Mouse (Mus musculus) liver, adult 2 months (tissue): ENCODE results near the gene Gm7073. TPM values are rescaled to one million over a fixed set of nuclear protein-coding genes. Genes with fewer than 3 reads are reported as not detected.

Experiments used
- DNase-seq: peaks from one replicate; pipeline ENCODE4 v3.0.0-alpha.2; 2011; ENCODE audit warnings: low read depth, low spot score; ENCODE audit errors: extremely low read depth
- H3K27ac ChIP-seq: fragments of 200-500 bp; replicated peaks from 2 replicates; pipeline ENCODE4 v1.5.1; 2012; ENCODE audit warnings: low read depth, mild to moderate bottlenecking, control low read depth, inconsistent platforms, low read length; ENCODE audit not compliant: insufficient read depth
- H3K27me3 ChIP-seq: fragments of 200-500 bp; 2 replicates; pipeline ENCODE4 v1.6.1; 2012; ENCODE audit warnings: mild to moderate bottlenecking, moderate library complexity, low read length, inconsistent platforms; ENCODE audit not compliant: control insufficient read depth, insufficient read depth
- H3K36me3 ChIP-seq: fragments of 200-500 bp; 2 replicates; pipeline ENCODE4 v1.6.1; 2012; ENCODE audit warnings: low read length, inconsistent platforms; ENCODE audit not compliant: control insufficient read depth, insufficient read depth
- H3K4me1 ChIP-seq: fragments of 200-500 bp; 2 replicates; pipeline ENCODE4 v1.6.1; 2011; ENCODE audit warnings: low read length; ENCODE audit not compliant: control insufficient read depth, insufficient read depth
- H3K4me3 ChIP-seq: fragments of 200-500 bp; 2 replicates; pipeline ENCODE4 v1.5.1; 2011; ENCODE audit warnings: low read depth, mild to moderate bottlenecking, control low read depth, low read length, moderate library complexity; ENCODE audit not compliant: insufficient read depth
- H3K79me2 ChIP-seq: fragments of 200-500 bp; 2 replicates; pipeline ENCODE4 v1.6.1; 2012; ENCODE audit warnings: inconsistent platforms, mild to moderate bottlenecking, low read length, moderate library complexity; ENCODE audit not compliant: control insufficient read depth, insufficient read depth
- H3K9ac ChIP-seq: fragments of 200-500 bp; 2 replicates; pipeline ENCODE4 v1.6.1; 2012; ENCODE audit warnings: low read depth, mild to moderate bottlenecking, control low read depth, inconsistent platforms, low read length
- CTCF ChIP-seq: fragments of 200-500 bp; IDR thresholded peaks from 2 replicates; pipeline ENCODE4 v1.5.1; 2011; ENCODE audit warnings: low read depth, low read length, control low read depth
- POLR2A ChIP-seq: fragments of 200-500 bp; IDR thresholded peaks from 2 replicates; pipeline ENCODE4 v1.6.1; 2011; ENCODE audit warnings: low read length, control low read depth; ENCODE audit not compliant: insufficient read depth; ENCODE audit errors: extremely low read depth
- WGBS: fragments of 180-500 bp; shearing (Covaris S2); methylation state at CpG from one replicate; pipeline ENCODE4 v1.1.7; 2018; 5-methylcytosine and 5-hydroxymethylcytosine counted together
- polyA plus RNA-seq: library from polyadenylated mRNA; depleted of rRNA; stranded (reverse); fragments of >200 nt; gene quantifications from 2 replicates; pipeline ENCODE4 v1.2.3, GENCODE M21; 2012; rRNA removed
- total RNA-seq: library from RNA; depleted of rRNA; stranded (reverse); fragments of >200 nt; gene quantifications from 2 replicates; pipeline ENCODE4 v1.2.3, GENCODE M21; 2014; rRNA removed

Gene Gm7073
- total RNA-seq: not detected in 2 replicates
- not detected in 2 replicates for polyA plus RNA-seq

DNA sequence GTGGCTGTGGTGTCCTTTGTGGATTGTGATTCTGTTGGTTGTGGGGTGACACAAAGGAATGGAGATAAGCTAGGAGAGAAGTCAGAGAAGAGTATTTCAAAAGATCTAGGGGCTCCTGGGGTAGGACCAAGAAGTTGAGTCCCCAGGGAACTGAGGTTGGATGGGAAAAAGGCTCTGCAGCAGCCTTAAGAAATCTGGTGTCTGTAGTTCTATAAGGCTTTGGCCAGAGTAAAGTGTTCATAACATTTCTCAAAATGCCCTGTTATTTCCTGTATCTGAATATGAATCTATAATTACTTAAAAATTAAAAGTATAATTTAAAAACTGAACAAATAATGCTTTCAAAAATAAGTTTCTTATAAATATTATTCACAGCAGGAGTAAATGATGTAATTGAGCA is at the start of gene Gm7073:
Gm7073 (minus strand) TSS at position 101 of the 400 bp plus-strand sequence.
- Histone ChIP-seq H3K79me2 (no peaks in the 10 kb centered on the region), H3K9ac (no peak within 1 kb of the TSS), H3K27ac (no peak within 1 kb of the TSS), H3K27me3 (no peaks in the 10 kb centered on the region), H3K4me3 (no peak within 1 kb of the TSS), H3K36me3 (no peaks in the 10 kb centered on the region), H3K4me1 (no peaks in the 10 kb centered on the region)
- DNase-seq: no peak
- TF ChIP-seq CTCF (no peak), POLR2A (no peak)

DNA sequence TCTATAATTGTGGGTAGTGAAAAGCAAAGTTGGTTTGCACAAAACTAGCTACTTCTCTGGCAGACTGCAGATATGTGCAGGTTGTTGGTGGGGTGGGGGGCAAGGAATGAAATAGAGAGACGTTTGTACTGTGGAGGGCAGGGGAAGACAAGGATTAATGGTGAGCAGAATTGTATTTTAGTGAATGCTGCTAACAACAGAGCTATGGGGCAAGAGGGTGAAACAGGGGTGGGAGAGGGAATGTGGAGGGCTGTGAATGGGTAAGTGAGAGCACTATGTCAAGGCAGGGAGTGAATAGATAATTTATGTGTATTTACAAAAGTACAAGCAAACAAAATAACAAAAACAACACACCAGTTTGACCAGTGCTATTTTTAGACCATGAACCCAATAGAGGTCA is 31.5 kb upstream of the Gm7073 start:
- no peak for DNase-seq
- 25% methylated on average over 1 of the region's 1 CpGs for WGBS
- H3K27me3 ChIP-seq: no peaks in the 10 kb centered on the region
- TF ChIP-seq CTCF: no peak
- no peak for TF ChIP-seq POLR2A
- H3K4me1 ChIP-seq: no peaks in the 10 kb centered on the region
- no peaks in the 10 kb centered on the region for H3K79me2 ChIP-seq
- no peaks in the 10 kb centered on the region for H3K36me3 ChIP-seq
- no peak overlapping the region for H3K4me3 ChIP-seq
- no peak overlapping the region for H3K9ac ChIP-seq
- no peak overlapping the region for H3K27ac ChIP-seq

DNA sequence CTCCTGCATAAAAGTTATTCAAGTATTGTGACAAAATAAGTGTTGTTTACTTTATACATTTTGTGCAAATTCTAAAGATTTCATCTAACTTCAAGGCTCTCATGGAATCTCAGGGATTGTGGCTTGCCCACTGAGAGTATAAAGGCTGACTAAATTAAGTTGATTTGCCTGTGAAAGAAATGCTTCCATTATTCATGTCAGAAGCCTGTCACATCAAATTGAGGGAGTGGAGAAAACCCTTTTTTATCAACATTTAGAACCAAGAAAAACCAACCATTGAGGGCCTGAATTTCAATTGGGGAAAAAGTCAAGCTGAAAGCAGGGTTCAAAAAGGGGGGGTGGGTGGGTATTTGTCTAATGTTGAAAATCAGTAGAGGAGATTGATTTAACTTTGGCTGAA is 30.0 kb upstream of the Gm7073 start:
- TF ChIP-seq POLR2A: no peak
- TF ChIP-seq CTCF: no peak
- no peak overlapping the region for H3K27ac ChIP-seq
- H3K4me1 ChIP-seq: no peaks in the 10 kb centered on the region
- no peak overlapping the region for H3K4me3 ChIP-seq
- H3K27me3 ChIP-seq: no peaks in the 10 kb centered on the region
- H3K79me2 ChIP-seq: no peaks in the 10 kb centered on the region
- H3K9ac ChIP-seq: no peak overlapping the region
- no peak for DNase-seq
- H3K36me3 ChIP-seq: no peaks in the 10 kb centered on the region

DNA sequence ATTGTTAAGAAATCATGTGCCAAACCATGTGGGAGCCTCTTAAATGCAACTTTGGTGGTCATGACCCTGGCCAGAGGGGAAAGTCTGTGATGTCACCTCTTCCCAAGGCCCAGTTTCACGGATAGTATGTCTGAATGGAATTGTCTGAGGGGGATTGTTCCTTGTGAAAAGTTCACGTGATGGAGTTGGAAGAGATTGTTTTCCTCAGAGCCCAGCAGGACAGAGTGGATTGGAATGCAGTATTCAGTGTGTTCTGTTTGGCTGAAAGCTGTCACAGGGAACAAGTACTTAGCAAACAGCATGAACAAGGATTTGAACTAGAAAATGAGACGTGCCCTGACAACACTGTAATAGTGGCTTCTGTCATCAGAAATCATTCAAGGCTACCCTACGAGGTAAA is 16.2 kb upstream of the Gm7073 start:
- Histone ChIP-seq H3K27ac (no peak overlapping the region), H3K4me3 (no peak overlapping the region), H3K9ac (no peak overlapping the region), H3K27me3 (no peaks in the 10 kb centered on the region), H3K4me1 (no peaks in the 10 kb centered on the region), H3K36me3 (no peaks in the 10 kb centered on the region), H3K79me2 (no peaks in the 10 kb centered on the region)
- 51% methylated on average over 4 of the region's 4 CpGs for WGBS
- TF ChIP-seq CTCF (no peak), POLR2A (no peak)
- no peak for DNase-seq

DNA sequence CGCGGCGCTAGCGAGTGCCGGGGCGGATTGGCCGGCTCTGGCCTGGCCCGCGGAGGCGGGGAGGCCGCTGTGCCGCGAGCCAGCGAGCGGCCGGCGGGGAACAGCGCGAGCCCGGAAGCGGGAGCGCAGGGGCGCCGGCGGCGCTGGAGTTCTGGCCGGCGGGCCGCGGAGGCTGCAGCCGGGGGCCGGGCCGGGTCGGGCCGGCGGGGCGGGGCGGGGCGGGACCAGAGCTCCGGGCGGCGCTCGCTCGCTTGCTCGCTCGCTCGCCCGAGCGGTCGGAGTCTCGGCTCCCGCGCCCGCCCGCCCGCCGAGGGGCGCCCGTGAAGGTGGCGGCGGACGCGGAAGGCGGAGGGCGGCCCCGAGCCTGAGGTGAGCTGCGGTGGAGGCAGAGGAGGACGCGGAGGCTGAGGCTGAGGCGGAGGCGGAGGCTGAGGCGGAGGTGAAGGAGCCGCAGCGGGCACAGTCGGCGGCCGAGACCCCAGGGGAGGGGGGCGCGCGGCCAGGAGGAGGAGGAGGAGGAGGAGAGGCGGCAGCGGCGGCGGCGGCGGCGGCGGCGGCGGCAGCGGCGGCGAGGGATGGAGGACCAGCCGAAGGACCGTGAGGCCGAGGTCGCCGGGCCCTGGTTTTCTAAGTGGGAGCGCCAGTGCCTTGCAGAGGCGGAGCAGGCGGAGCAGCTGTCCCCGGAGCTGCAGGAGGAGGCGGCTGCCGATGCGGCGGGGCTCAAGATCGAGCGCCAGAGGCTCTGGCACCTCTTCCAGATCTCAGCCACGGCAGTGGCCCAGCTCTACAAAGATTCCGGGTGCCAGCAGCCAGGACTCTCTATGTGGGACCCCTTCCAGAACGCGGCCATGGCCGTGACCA is 8.6 kb upstream of the Gm7073 start:
- no peaks in the 10 kb centered on the region for H3K36me3 ChIP-seq
- 0 out of 2 replicates have a peak, but pooled peaks cover 3% of the 10 kb centered on the region for H3K27me3 ChIP-seq
- H3K27ac ChIP-seq: no peak overlapping the region
- no peak for TF ChIP-seq CTCF
- TF ChIP-seq POLR2A: no peak
- no peaks in the 10 kb centered on the region for H3K79me2 ChIP-seq
- DNase-seq: peak; percentile 30
- peaks cover 3% of the 10 kb centered on the region; the same call in 1 of the 2 replicates for H3K4me1 ChIP-seq
- H3K4me3 ChIP-seq: peak overlapping the region; percentile 69
- peak overlapping the region; percentile 74 for H3K9ac ChIP-seq
- under 1% methylated on average over 38 of the region's 113 CpGs for WGBS

DNA sequence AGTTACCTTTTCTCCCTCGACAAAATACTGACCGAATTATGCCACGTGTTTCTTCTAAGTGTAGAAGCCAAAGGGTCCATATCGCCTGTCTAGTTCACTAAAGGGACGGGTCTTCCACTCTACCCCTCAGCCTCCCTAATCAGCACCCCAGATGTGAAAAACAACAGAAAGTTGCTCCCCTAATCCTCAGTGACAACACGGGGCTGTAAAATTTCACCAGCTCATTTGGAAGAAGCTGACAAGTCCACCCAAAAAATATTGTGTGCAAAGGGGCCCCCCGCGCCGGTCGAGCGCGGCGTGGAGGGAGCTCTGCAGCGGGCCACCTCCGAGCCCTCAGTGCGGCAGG is 8.0 kb upstream of the Gm7073 start:
- Histone ChIP-seq H3K27ac (no peak overlapping the region), H3K9ac (peak overlapping the region; percentile 43), H3K79me2 (no peaks in the 10 kb centered on the region), H3K27me3 (0 out of 2 replicates have a peak, but pooled peaks cover 3% of the 10 kb centered on the region), H3K4me3 (peak overlapping the region; percentile 37), H3K36me3 (no peaks in the 10 kb centered on the region), H3K4me1 (peaks cover 3% of the 10 kb centered on the region; the same call in 1 of the 2 replicates)
- TF ChIP-seq POLR2A: no peak
- no peak for TF ChIP-seq CTCF
- no peak for DNase-seq
- WGBS: 3% methylated on average over 16 of the region's 16 CpGs
